Mouse (Mus musculus): ENCODE measurements at regions not wholly inside any gene's neighbourhood (a gene's known extent, or its start where the extent isn't known, plus 50 kb on each side); places are given as distances from the start of the nearest gene placed in this dataset.

DNA sequence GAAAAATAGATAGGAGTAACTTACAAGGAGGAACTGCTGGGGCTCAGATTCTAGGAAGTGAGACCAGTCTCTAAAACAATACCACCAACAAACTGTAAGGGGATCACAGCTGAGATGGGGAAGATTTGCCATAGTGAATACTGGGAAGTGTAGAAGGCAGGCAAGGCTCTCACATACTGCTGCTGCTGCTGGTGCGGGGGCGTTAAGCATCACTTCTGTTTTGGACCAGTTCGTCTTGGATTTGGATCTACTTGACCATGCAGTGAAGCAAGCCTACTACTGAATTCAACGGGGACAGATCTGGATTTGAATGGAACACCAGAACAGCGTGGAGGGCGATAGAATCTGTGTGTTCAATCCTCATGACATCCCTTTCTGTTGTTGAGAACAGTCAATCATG, 76.1 kb upstream of the Serp2 start:
- H3K27ac ChIP-seq (ENCODE audit: insufficient read depth, low read length) = no peak overlapping the region
- no peak overlapping the region for H3K4me3 ChIP-seq (ENCODE audit: insufficient read depth, low read length)
- peaks cover 5% of the 10 kb centered on the region for H3K4me1 ChIP-seq (ENCODE audit: control insufficient read depth, insufficient read depth, low read length)
- no peak for TF ChIP-seq POLR2A (IDR thresholded peaks at IDR 0.05; ENCODE audit: extremely low read depth, insufficient read depth, low read length)
- no peak for TF ChIP-seq CTCF (IDR thresholded peaks at IDR 0.05; ENCODE audit: extremely low read depth, insufficient read depth, low read length)

DNA sequence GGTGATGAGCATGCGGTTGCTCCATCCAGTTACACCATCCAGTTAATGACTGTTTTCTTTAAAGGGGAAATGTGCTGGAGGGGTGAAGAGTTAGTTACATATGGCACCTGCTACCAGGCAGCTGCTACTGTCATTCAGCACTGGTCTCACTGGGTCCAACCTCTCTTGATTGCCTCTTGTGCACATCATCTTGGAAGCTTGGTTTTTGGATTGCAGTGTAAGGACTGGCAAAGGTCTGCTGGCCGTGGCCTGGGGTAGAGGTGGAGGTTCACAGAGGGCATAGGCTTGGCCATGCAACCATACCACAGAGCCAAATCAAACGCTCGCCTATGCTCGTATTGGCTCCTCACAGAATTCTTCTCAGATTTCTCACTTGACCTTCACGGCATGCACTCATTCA, 75.1 kb upstream of the Serp2 start:
- Histone ChIP-seq H3K27ac (ENCODE audit: insufficient read depth, low read length) (no peak overlapping the region), H3K4me1 (ENCODE audit: control insufficient read depth, insufficient read depth, low read length) (peaks cover 5% of the 10 kb centered on the region), H3K4me3 (ENCODE audit: insufficient read depth, low read length) (no peak overlapping the region)
- TF ChIP-seq CTCF (IDR thresholded peaks at IDR 0.05; ENCODE audit: extremely low read depth, insufficient read depth, low read length) = no peak
- TF ChIP-seq POLR2A (IDR thresholded peaks at IDR 0.05; ENCODE audit: extremely low read depth, insufficient read depth, low read length) = no peak

DNA sequence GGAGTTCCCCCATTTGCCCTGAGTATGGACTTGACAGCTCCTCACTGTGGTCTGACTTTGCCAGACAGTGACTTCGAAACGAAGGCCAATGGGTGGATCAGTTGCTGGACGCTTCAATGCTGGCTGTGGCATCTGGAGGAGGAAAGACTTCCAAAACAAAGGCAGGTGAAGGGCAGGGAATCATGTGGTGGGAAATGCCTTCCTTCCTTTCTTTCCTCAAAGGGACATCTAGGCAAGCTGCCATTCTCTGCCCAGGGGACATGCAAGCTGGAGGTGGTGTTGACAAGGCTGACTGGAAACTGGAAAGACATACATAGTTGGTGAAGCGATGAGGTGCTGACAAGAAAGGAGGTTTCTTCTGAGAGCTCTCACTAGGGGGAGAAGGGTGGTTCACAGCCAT, 74.5 kb upstream of the Serp2 start:
- TF ChIP-seq CTCF (IDR thresholded peaks at IDR 0.05; ENCODE audit: extremely low read depth, insufficient read depth, low read length) (no peak), POLR2A (IDR thresholded peaks at IDR 0.05; ENCODE audit: extremely low read depth, insufficient read depth, low read length) (no peak)

DNA sequence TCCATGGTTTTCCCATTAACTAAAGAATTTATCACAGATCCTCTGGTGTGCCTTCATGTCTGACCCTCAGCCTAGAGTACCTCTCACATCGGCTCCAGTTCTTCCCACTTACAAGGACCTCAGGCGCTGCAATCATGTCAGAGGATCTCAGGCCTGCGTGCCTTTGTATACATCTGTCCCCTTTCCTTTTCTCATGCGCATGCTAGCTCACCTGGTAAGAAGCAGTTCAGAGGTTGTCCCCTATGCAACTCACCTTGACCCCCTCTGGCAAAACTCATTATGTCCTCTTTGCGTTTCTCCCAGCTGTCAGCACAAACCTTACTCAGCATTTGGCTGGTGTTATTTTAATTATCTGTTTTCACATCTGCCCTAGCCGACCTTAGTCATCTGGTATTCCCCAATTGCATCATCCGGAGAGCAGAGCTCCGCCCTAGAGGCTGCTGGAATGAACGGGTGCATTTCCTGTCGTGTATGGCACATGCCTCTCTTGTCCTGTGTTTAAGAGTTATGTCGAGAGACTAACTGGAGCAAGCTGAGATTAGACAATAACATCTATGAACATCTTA, 73.3 kb upstream of the Serp2 start:
- peaks cover 11% of the 10 kb centered on the region for H3K4me1 ChIP-seq (ENCODE audit: control insufficient read depth, insufficient read depth, low read length)
- H3K4me3 ChIP-seq (ENCODE audit: insufficient read depth, low read length) = no peak overlapping the region
- no peak for TF ChIP-seq CTCF (IDR thresholded peaks at IDR 0.05; ENCODE audit: extremely low read depth, insufficient read depth, low read length)
- no peak for TF ChIP-seq POLR2A (IDR thresholded peaks at IDR 0.05; ENCODE audit: extremely low read depth, insufficient read depth, low read length)
- no peak overlapping the region for H3K27ac ChIP-seq (ENCODE audit: insufficient read depth, low read length)

More for the DNA sequence above, 74.5 kb upstream of the Serp2 start:
- Histone ChIP-seq H3K4me3 (ENCODE audit: insufficient read depth, low read length) (no peak overlapping the region), H3K4me1 (ENCODE audit: control insufficient read depth, insufficient read depth, low read length) (peaks cover 8% of the 10 kb centered on the region), H3K27ac (ENCODE audit: insufficient read depth, low read length) (no peak overlapping the region)

DNA sequence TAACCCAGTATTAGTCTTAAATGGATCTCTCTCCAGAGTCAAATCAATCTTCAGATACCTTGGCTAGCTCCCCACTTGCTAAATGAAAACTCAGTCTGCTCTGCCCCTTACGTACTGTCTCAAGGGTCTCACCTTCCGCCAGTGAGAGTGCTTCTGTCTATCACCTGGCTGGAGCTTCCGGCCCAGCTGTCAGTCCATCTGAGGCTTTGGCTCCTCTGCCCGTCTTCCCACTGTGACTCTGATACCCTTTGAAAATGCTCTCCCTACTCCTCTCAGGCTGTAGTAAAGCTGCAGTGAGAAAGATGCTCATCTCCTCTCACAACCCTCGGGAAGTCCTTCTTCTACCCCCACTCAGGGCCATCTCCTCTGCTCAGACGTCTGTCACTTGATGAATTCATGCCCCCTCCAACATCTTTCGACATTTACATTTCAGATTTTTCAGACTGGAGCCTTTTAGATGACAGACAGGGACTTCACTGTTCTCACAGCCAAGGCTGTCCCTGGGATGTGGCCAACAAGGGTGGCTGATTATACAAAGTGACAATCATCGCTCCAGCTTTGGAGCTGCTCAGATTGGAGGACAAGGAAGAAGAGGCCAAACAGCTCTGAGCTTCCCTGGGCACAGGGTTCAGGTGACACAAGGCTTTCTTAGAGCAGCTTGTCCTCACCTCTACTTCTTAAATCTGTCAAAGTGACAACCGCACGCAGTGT, 71.6 kb upstream of the Serp2 start:
- Histone ChIP-seq H3K4me3 (ENCODE audit: insufficient read depth, low read length) (no peak overlapping the region), H3K4me1 (ENCODE audit: control insufficient read depth, insufficient read depth, low read length) (peaks cover 12% of the 10 kb centered on the region), H3K27ac (ENCODE audit: insufficient read depth, low read length) (no peak overlapping the region)
- no peak for TF ChIP-seq POLR2A (IDR thresholded peaks at IDR 0.05; ENCODE audit: extremely low read depth, insufficient read depth, low read length)
- no peak for TF ChIP-seq CTCF (IDR thresholded peaks at IDR 0.05; ENCODE audit: extremely low read depth, insufficient read depth, low read length)

DNA sequence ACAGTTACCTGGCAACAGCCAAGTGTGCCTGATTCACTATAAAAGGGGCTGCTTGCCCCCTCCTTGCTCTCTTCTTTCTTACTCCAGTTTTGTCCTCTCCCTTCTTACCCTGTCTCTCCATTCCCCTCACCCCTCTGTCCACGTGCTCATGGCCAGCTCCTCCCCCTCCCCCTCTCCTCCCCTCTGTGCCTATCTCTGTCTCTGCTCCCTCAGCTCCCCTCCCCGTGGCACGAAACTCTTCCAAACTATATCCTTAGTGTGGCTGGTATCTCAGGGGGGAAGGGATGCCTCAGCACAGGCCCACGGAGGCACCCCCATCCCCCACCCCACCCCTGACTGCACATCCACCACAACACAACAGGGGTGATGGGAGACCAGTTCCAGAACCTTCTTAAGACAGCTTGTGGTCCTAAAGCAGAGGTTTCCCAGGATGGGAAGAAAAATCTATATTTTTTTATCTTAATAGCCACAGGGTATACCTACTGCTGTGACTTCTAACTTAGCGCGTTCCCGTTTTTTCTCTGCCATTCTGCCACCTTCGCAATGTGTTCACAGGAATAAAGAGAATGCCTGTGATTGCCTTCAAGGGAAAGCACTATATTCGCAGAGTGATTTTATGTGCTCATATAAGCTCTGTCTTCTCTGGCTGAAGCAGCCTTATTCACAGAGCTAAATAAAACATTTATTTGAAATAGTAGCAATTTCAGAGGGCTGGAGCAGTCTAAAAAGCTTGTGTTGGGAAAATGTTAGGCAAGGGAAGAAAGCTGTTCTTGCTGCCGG, 69.1 kb upstream of the Serp2 start:
- no peak for TF ChIP-seq POLR2A (IDR thresholded peaks at IDR 0.05; ENCODE audit: extremely low read depth, insufficient read depth, low read length)
- TF ChIP-seq CTCF (IDR thresholded peaks at IDR 0.05; ENCODE audit: extremely low read depth, insufficient read depth, low read length) = no peak
- Histone ChIP-seq H3K4me1 (ENCODE audit: control insufficient read depth, insufficient read depth, low read length) (peaks cover 9% of the 10 kb centered on the region), H3K4me3 (ENCODE audit: insufficient read depth, low read length) (no peak overlapping the region), H3K27ac (ENCODE audit: insufficient read depth, low read length) (peak overlapping the region; percentile 63; the same call in 1 of the 2 replicates)

DNA sequence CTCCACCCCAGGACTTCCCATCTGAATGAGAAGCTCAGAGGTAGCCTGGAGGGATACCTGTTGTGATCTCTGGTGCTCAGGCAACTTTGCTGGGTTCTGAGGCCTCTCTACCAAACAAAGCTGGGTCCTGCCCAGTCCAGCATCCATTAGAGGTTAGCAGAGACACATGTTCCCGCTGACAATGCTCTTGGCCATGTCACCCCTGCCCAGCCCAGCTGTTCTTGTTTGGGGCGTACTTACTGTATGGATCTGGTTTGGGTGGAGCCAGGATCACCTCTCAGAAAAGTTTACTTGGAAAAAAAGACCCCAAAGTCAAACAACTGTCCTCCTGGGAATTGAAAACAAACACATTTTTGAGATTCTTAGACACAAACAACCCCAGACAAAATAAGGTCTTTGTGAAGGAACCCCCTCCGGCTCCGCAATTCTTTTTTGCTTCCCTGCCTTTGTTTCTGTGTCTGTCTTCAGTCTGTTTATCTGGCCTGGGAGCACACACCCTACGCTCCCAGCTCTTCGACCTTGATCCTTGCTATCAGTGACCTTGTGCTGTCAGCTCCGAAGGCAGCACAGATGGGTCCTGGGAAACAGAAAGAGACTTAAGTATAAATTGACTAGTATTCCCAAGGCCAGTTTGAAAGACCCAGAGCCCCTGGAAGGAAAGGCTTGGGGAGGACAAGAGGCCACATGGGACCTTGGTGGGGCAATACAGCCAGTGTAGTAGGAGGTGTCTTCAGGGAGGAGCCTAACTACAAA, 68.1 kb upstream of the Serp2 start:
- no peak overlapping the region for H3K4me3 ChIP-seq (ENCODE audit: insufficient read depth, low read length)
- no peak overlapping the region for H3K27ac ChIP-seq (ENCODE audit: insufficient read depth, low read length)
- peaks cover 9% of the 10 kb centered on the region for H3K4me1 ChIP-seq (ENCODE audit: control insufficient read depth, insufficient read depth, low read length)
- no peak for TF ChIP-seq CTCF (IDR thresholded peaks at IDR 0.05; ENCODE audit: extremely low read depth, insufficient read depth, low read length)
- no peak for TF ChIP-seq POLR2A (IDR thresholded peaks at IDR 0.05; ENCODE audit: extremely low read depth, insufficient read depth, low read length)

DNA sequence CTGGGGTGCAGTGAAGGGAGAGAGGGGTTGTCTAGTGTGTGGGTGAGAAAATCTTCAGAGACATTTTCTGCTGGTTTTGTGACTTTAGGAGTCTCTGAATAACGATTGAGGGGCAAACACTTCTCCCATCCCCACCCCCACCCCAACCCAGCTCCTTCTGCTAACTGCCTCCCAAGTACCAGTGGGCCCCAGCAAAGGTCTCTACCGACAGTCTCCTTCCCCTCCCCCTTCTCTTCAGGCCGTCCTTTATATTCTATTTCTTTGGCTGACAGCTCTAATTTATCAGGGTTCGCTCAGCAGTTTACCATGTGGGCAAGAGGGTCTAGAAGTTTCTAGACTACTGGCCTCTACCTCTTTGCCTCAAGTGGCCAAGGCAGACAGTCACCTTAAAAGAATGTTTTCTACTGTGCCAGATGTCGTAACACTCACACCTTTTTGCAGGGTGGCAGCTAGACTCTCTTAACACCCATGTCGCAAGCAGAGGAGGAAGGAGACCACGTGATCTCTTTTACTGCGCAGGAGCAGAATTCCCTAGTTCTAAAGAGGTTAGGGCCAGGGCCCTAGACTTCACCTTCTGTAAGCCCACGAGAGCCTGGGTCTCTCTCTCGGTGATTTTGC, 66.8 kb upstream of the Serp2 start:
- Histone ChIP-seq H3K4me3 (ENCODE audit: insufficient read depth, low read length) (no peak overlapping the region), H3K27ac (ENCODE audit: insufficient read depth, low read length) (peak overlapping the region; percentile 49), H3K4me1 (ENCODE audit: control insufficient read depth, insufficient read depth, low read length) (peaks cover 9% of the 10 kb centered on the region)
- TF ChIP-seq CTCF (IDR thresholded peaks at IDR 0.05; ENCODE audit: extremely low read depth, insufficient read depth, low read length) (no peak), POLR2A (IDR thresholded peaks at IDR 0.05; ENCODE audit: extremely low read depth, insufficient read depth, low read length) (no peak)
